Mouse (Mus musculus) lung, adult 2 months (tissue): ENCODE measurements around the gene Dgkb. TPM values are rescaled to one million over a fixed set of nuclear protein-coding genes. Genes with fewer than 3 reads are reported as not detected.

ENCODE experiments used
- DNase-seq: peaks from one replicate; pipeline ENCODE4 v3.0.0; 2022
- H3K4me1 ChIP-seq: fragments of 200-500 bp; 2 replicates; pipeline ENCODE4 v1.6.1; 2011; ENCODE audit warnings: low read length; ENCODE audit not compliant: control insufficient read depth, insufficient read depth
- H3K4me3 ChIP-seq: fragments of 200-500 bp; replicated peaks from 2 replicates; pipeline ENCODE3; 2011; ENCODE audit warnings: low read depth, mild to moderate bottlenecking, control low read depth, low read length; ENCODE audit errors: extremely low read depth
- CTCF ChIP-seq: fragments of 200-500 bp; IDR thresholded peaks from 2 replicates; pipeline ENCODE4 v1.5.1; 2011; ENCODE audit warnings: mild to moderate bottlenecking, low read length, control low read depth; ENCODE audit not compliant: insufficient read depth
- POLR2A ChIP-seq: fragments of 200-500 bp; IDR thresholded peaks from 2 replicates; pipeline ENCODE4 v1.6.1; 2011; ENCODE audit warnings: low read depth, mild to moderate bottlenecking, control low read depth, low read length, borderline replicate concordance; ENCODE audit errors: extremely low read depth
- WGBS: fragments of 180-500 bp; shearing (Covaris S2); methylation state at CpG from one replicate; pipeline ENCODE4 v1.1.7; 2018; 5-methylcytosine and 5-hydroxymethylcytosine counted together
- polyA plus RNA-seq: library from polyadenylated mRNA; depleted of rRNA; stranded (reverse); fragments of >200 nt; gene quantifications from 2 replicates; pipeline ENCODE4 v1.2.3, GENCODE M21; 2012

The Dgkb gene
- polyA plus RNA-seq, 1 experiment = 0.80 TPM

DNA sequence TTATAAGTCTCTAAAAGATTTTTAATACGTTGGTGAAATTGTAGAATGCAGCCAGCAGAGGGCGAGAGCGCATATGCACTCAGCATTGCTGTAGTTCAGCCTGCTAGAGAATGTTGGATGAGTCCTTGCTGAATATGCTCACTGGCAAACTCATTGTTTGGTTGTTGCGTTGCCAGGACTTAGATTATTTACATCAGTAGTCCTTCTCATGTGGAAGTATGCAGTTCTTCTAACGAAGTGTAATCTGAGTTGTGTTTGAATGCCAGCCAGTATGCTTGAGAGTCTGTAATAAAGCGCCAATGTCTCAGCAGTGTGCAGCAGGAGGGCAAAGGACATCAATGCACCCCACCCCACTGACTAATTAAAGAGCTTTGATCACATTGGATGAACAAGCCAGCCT lies 525.1 kb downstream of the Dgkb start:
- TF ChIP-seq POLR2A (no peak), CTCF (peak; percentile 63)
- no peaks in the 10 kb centered on the region for H3K4me1 ChIP-seq
- 13% methylated on average over 6 of the region's 6 CpGs for WGBS
- DNase-seq = peak; percentile 7
- no peak overlapping the region for H3K4me3 ChIP-seq

DNA sequence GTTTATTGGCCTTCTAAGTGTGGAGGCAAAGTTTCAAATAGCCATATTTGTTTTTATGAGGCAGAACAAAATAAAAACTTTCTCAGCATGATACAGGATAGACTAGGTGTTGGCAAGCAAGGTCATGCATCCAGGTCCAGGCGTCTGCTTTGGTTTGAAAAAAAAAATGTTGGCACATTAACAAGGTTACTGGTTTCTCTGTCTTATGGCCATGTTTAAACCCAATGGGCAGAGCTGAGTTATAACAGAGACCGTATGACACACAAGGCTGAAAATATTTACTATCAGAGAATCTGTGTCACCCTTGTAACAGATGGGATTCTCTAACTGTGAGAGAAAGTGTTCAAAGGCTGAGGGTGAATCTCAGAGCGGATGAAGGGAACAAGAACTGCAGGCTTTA lies 535.0 kb downstream of the Dgkb start:
- TF ChIP-seq CTCF (no peak), POLR2A (no peak)
- Histone ChIP-seq H3K4me3 (no peak overlapping the region), H3K4me1 (no peaks in the 10 kb centered on the region)
- WGBS = 75% methylated on average over 3 of the region's 3 CpGs
- no peak for DNase-seq

DNA sequence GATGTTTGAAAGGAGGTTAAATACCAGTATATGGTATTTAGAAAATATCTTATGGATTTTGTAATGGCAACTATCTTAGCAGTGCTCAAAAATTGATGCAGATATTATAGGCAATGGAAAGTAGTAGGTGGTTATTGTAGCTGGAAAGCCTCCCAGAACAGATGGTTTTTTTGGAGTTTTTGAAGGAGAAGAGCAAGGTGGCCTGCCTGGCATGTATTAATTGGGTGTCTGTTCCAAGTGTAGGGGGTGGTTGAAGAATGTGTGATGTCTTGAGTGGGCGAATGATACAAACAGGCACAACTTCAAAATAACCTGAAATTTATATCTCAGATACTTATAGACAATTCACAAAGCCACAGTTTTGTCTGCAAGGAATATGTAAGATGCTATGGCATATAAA lies 538.9 kb downstream of the Dgkb start:
- Histone ChIP-seq H3K4me3 (no peak overlapping the region), H3K4me1 (no peaks in the 10 kb centered on the region)
- WGBS = 80% methylated on average over 1 of the region's 1 CpGs
- TF ChIP-seq CTCF (no peak), POLR2A (no peak)
- DNase-seq = no peak

DNA sequence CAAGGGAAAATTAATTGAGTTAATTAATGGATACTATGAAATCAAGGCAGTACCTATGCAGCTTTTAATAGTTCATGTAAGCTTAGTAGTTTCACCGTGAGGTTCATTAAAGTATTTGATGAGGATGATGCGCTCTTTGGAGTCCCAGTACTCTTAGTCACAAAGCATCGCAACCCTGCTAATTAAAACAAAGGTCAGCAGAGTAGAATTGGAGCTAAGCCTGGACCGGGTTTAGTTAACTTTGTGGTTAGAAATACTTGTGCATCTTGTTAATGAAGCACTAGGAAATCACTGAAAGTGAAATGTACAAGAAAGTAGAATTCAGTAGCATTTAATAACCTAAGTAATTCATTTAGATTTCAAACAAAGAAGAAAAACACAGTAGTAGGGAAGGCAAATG lies 544.0 kb downstream of the Dgkb start:
- Histone ChIP-seq H3K4me1 (no peaks in the 10 kb centered on the region), H3K4me3 (no peak overlapping the region)
- TF ChIP-seq POLR2A (no peak), CTCF (no peak)
- DNase-seq = no peak
- WGBS = 92% methylated on average over 4 of the region's 4 CpGs

DNA sequence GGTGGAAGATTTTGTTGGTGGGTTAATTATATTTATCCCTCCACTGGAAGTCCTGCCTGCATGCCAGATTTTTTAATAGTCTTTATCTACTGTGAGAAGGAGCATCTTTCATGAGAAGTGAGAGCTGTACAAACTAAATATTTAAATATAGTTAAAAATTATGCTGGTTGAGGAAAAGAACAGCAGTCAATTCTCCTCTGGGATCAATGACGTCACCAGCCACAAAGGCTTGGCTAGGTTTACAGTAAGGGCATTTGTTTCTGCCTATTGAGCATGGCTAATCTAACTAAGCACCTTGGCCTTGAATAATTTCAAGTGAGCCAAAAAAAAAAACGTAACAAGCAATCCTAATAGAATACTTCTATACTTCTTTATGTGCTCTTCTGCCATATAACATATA lies 554.1 kb downstream of the Dgkb start:
- H3K4me3 ChIP-seq = no peak overlapping the region
- no peaks in the 10 kb centered on the region for H3K4me1 ChIP-seq
- WGBS = 62% methylated on average over 2 of the region's 2 CpGs
- no peak for DNase-seq
- TF ChIP-seq POLR2A = no peak
- no peak for TF ChIP-seq CTCF

DNA sequence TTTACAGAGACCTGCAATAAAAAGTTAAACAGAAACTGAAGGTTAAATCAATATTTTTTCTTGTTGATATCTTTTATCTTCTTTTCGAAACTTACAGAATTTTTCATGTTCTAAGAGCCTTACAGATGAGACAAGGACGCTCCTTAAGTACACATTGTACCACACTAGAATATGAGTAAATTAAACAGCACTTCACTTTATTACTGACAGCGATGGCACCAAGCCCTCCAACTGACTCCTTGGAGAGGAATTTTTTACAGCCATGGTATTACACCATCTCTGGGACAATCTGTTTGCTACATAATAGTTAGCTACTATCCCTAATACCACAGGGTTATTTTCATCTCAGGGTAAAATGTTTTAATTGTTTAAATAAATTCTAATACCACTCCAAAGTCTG lies 556.6 kb downstream of the Dgkb start:
- Histone ChIP-seq H3K4me3 (no peak overlapping the region), H3K4me1 (no peaks in the 10 kb centered on the region)
- TF ChIP-seq POLR2A = no peak
- WGBS = 55% methylated on average over 3 of the region's 3 CpGs
- no peak for DNase-seq

DNA sequence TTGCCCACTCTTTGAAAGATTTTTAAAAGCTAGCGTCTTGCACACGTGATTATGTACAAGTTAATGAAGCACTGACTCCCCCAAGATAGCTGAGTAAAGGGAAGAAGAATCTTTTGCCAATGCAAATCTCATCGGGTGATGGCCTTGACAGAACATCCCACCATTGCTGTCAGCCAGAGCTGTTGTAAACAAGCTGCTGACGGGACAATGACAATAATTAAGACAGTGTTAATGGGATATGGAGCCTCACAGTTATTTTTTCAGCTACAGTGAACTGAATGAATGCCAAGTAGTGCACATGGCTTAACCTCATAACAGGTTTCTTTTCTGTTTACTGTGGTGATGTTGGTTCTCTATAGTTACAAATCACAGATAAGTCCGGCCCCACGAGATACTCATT lies 568.4 kb downstream of the Dgkb start:
- Histone ChIP-seq H3K4me1 (no peaks in the 10 kb centered on the region), H3K4me3 (no peak overlapping the region)
- WGBS = 72% methylated on average over 6 of the region's 6 CpGs
- TF ChIP-seq POLR2A = no peak
- TF ChIP-seq CTCF = no peak
- DNase-seq = no peak

DNA sequence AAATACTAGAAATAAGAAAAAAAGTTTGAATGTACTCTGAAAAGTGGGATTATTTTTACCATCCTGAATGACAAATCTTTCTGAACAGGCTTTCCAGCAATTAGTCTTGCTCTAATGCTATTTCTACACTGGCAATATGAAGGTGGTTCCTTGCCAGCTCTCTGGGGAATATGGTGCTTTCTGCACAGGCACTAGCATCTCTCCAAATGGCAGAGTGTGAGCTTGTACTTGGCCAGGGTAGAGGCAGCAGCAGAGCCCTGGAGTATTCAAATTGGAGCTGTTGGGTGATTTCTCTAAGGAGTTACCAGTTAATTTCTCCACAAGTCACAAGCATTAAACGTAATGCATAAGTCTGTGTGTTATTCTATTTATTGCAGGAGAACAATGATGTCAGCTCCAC lies 569.5 kb downstream of the Dgkb start:
- Histone ChIP-seq H3K4me3 (no peak overlapping the region), H3K4me1 (no peaks in the 10 kb centered on the region)
- WGBS = 48% methylated on average over 1 of the region's 1 CpGs
- TF ChIP-seq CTCF = no peak
- TF ChIP-seq POLR2A = no peak
- no peak for DNase-seq

DNA sequence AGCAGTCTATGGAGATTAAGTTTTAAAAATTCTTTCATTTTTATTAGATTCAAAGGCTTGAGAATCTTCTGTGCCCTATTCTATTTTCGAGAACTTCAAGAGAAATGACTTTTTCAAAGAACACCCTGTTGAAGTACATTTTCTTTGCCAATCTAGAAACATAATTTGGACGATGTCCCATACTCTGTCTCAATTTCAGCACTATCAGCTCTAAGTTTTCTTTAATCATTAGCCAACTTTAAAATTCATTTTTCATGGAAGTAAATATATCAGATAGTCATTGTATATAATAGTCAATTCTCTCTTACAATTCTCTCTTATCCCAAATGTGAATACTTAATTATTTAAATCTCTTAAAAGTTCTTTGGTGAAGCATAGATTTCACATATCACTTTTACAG lies 570.1 kb downstream of the Dgkb start:
- no peak for DNase-seq
- WGBS = 40% methylated on average over 2 of the region's 2 CpGs

DNA sequence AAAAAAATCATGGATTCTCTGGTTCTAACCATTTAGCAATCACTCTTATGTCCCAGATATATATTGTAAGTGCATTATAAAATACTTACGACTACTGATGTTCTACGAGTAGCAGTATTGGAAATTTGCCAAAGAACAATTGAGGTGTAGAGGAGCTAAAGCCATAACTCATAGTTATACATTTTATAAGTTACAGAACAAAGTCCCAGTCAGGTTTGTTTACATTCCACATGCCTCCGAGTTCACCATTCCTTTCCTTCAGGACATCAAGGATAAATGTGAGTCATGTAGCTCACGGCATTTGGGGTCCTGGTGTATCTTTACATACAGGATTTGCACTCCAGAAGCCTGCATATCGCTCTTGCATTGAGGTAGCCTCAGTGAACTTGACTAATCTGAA lies 570.7 kb downstream of the Dgkb start:
- 41% methylated on average over 5 of the region's 5 CpGs for WGBS
- Histone ChIP-seq H3K4me3 (no peak overlapping the region), H3K4me1 (no peaks in the 10 kb centered on the region)
- no peak for TF ChIP-seq CTCF
- TF ChIP-seq POLR2A = no peak
- no peak for DNase-seq

More for the DNA sequence above, 570.1 kb downstream of the Dgkb start:
- Histone ChIP-seq H3K4me3 (no peak overlapping the region), H3K4me1 (no peaks in the 10 kb centered on the region)
- no peak for TF ChIP-seq CTCF
- TF ChIP-seq POLR2A = no peak
